Mouse (Mus musculus) gastrocnemius, postnatal 36 days (tissue): Measurements from ENCODE around the gene Blzf1. TPM values are rescaled to one million over a fixed set of nuclear protein-coding genes. Genes with fewer than 3 reads are reported as not detected.

Experiments
- DNase-seq, 2 experiments: peaks; one replicate each; pipeline ENCODE4 v3.0.0; 2022
- intact Hi-C: fragments of 180-260 bp; cut with DNase I; formaldehyde crosslinking; loops from one replicate; pipeline ENCODE4 v1.15.1; 2025
- total RNA-seq, 2 experiments: library from RNA; stranded (reverse); gene quantifications; 2 replicates each; pipeline ENCODE4 v1.2.3; 2021

Gene Blzf1
- total RNA-seq, 2 experiments from 2014 or later, result 20.1 to 24.5 TPM

DNA sequence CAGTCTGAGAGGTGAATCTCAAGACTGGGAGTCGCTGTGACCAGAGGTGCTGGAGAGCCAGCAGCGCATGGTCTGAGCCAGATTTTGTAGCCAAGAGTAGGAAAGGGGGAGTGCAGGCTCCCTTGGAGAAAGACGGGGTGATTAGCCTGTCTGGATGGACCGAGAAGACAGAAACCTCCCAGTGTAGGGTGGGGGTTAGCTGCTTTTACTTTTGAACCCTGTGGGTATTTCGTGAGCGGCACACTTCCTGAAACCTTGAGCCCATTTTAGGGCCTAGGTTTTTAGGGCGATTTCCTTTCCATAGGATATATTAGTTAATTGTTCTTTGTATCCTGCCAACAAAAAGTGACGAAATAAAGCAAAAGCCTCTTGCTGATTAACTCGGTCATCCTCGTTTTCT is 59.3 kb downstream of the Blzf1 start:
- DNase-seq, result peak in 1 of 2 experiments; percentile 10
- intact Hi-C loops, result no loop called here

DNA sequence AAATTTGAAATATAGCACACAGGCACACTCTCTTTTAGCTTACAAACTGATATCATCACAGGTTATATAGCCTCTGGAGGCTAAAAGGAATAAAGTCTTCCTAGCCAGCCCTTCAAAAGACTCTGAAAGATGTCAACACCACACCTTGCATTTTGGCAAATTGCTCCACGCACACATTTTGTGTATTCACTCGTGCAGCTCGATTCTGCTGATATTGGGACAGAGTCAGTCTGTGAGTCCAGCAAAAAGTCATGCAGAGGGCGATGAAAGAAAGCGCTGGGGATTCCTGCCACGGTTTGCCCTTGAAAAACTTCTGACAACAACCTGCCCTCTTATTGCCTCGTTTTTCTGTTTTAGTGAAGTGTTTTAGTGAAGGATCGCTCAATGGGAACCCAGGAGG is 59.8 kb downstream of the Blzf1 start:
- no peak for DNase-seq
- intact Hi-C loops, result no loop called here

- intact Hi-C loops, result no loop called here
- DNase-seq, result no peak
These were observed 64.5 kb downstream of the Blzf1 start for GRCm38 (mm10) chr1:164242809-164243208.

DNA sequence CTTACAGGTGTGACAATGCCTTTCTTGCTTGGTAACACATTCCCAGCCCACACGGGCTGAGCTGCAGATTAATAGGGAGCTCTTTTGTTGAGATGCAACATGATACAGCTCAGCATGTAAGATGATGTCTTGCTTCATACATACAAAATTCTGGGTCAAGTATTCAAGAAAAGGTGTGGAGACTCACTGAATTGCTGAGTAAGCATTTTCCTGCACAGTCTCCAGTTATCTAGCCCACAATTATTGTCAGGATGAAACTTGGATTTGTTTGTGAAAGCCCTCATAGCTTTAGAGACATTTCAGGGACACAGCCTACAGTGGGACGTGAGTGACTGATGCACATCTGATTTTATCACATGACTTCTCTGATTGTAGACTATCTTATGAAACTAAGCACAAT is 65.8 kb downstream of the Blzf1 start:
- intact Hi-C loops, result no loop called here
- DNase-seq, result no peak

Other genes starting within 250 kb of the Blzf1 start
- under 1 TPM; 0.12 to 0.41 TPM for gene Sell, start 245.5 kb downstream of the Blzf1 start, total RNA-seq
- gene Selp, start 192.2 kb downstream of the Blzf1 start, total RNA-seq, result under 1 TPM; 0.38 to 0.67 TPM
- under 1 TPM; 0.12 to 0.28 TPM for gene F5, start 155.7 kb downstream of the Blzf1 start, total RNA-seq
- gene Slc19a2, start 58.4 kb downstream of the Blzf1 start, total RNA-seq, result 1 to 10 TPM; 3.4 to 3.9 TPM
- 1 to 10 TPM; 8.8 to 9.1 TPM for gene Ccdc181, start 31.9 kb downstream of the Blzf1 start, total RNA-seq
- gene Nme7, start 3.4 kb downstream of the Blzf1 start, total RNA-seq, result 1 to 10 TPM; 2.1 TPM
- 100 to 1,000 TPM; 131 to 188 TPM for gene Atp1b1, start 150.9 kb upstream of the Blzf1 start, total RNA-seq